In the genomic region with DNA sequence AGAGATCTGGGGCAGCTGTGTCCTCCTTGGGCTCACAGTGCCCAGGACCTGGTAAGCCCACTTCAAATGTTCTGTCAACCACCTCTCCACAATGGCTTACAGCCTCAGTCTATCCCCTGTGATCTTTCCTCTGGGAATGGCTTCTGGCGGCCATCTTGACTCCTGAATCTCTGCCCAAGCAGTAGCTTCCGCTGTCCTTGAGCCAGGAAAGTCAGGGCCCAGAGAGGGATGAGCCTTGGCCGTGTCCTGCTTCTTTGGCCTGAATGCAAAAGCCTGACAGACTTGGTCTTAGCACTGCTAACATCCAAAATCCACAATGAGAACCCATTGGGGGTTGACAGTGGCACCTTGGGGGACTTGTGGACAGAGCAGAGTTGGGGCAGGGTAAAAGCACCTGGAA, we compare ENCODE assay signal across 21 mouse cellular contexts. TPM values are rescaled to one million over a fixed set of nuclear protein-coding genes. Genes with fewer than 3 reads are reported as not detected.
"Had no signal": no experiment of that assay in that cellular context is flagged by ENCODE, and none has a peak within 500 bp of the region (broad histone marks: within the 10 kb centered on the region; RNA-seq: fewer than 3 reads in every experiment).

No protein-coding gene starts in this region.

- H3K36me3 ChIP-seq: neural tube, embryonic 15.5 days; stomach, embryonic 15.5 days had no signal

- H3K4me3 ChIP-seq: neural tube, embryonic 15.5 days; stomach, embryonic 15.5 days had no signal

- H3K27ac ChIP-seq: neural tube, embryonic 15.5 days; stomach, embryonic 15.5 days; stomach, postnatal 0 days had no signal

- DNase-seq: retina, postnatal 1 day; right cerebral cortex, adult 18-20 months; right cerebral cortex, postnatal 14 days; right cerebral cortex, postnatal 25 days; right cerebral cortex, postnatal 4 days; spleen, adult 18-20 months; thymus, adult 18-20 months; thymus, adult 2 months; thymus, postnatal 14 days; thymus, postnatal 25 days; thymus, postnatal 36 days; thymus, postnatal 4 days had no signal

- H3K4me2 ChIP-seq: neural tube, embryonic 15.5 days; stomach, embryonic 15.5 days had no signal

- H3K9me3 ChIP-seq: neural tube, embryonic 15.5 days; stomach, embryonic 15.5 days had no signal

- H3K9ac ChIP-seq: neural tube, embryonic 15.5 days; stomach, embryonic 15.5 days had no signal

- H3K27me3 ChIP-seq: neural tube, embryonic 15.5 days; stomach, embryonic 15.5 days had no signal

- H3K4me1 ChIP-seq: neural tube, embryonic 15.5 days; stomach, embryonic 15.5 days had no signal

RNA-seq across cellular contexts. Expression of a gene that starts 14.8 kb away (rescaled TPM):
- total RNA-seq: neutrophil, adult 5-6 weeks had no signal
- polyA plus RNA-seq: spleen, adult 2 months; stomach, embryonic 14.5 days; thymus, adult 2 months; urinary bladder, adult 2 months had no signal

RNA-seq across cellular contexts. Expression of a gene that starts 57.5 kb away (rescaled TPM):
- total RNA-seq: neutrophil, adult 5-6 weeks had no signal
- polyA plus RNA-seq: small intestine, adult 2 months; stomach, embryonic 14.5 days; stomach, embryonic 16.5 days had no signal

RNA-seq across cellular contexts. Expression of a gene that starts 58.6 kb away (rescaled TPM):
- total RNA-seq: neutrophil, adult 5-6 weeks had no signal
